Mouse (Mus musculus): Measurements from ENCODE around the gene Flt3. TPM values are rescaled to one million over a fixed set of nuclear protein-coding genes. Genes with fewer than 3 reads are reported as not detected.

Gene Flt3
- polyA plus RNA-seq, 1 experiment, result 5.9 TPM

DNA sequence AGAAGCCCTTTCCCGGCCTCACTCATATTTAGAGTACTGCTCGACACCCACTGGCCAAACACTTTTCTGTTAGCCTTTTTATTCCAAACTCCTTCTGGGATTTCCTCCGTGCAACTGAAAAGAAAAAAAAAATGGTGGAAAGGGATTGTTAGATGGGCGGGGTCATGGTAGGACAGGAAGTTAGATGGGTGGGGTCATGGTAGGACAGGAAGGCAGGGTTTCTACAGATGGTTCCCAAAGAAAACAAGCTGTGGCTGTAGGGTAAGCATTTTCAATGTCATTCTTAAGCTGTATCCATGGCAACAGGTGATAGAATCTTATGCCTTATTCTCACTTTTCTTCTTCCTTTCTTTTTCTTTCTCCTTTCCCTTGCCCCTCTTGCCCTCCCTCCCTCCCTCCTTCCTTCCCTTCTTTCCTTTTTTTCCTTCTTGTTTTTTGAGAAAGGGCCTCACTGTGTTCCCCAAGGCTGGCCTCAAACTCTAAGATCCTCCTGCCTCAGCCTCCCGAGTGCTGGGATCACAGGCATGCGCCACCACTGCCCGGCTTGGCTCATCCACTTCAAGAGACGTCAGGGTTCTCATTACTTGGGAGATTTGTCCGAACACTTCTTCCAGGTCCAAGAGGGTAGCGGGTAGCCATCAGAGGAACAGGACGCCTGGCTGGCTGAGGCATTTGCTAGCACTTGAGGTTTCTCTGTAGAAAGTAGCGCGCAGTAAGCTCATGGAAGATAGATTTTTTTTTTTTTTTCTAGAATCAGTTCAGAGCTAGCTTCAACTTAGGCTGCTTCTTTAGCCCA, 43.8 kb downstream of the Flt3 start:
- no peak for DNase-seq (ENCODE audit: extremely low spot score in 1 of 2, low spot score in 1 of 2)

GRCm38 (mm10) chr5:147355788-147356187, 44.5 kb downstream of the Flt3 start:
- DNase-seq (ENCODE audit: extremely low spot score in 1 of 2, low spot score in 1 of 2), result no peak

DNA sequence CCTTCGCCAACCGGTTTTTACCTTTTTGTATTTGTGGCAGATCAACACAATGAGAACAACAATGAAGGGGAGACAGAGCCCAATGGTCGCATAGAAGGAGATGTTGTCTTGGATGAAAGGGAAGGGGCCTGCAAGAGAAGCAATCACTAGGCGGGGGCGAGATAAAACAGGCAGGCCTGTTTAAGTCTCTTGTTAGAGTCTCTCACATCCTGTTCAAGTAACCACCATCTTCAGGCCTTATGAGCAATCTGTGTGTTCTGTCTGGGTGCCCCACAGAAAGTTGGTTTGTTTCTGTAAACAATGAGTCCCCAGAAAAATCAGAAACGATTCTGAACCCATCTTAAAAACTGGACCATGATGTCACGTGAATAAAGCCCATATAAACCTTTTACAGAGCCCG, 45.3 kb downstream of the Flt3 start:
- no peak for DNase-seq (ENCODE audit: extremely low spot score in 1 of 2, low spot score in 1 of 2)

DNA sequence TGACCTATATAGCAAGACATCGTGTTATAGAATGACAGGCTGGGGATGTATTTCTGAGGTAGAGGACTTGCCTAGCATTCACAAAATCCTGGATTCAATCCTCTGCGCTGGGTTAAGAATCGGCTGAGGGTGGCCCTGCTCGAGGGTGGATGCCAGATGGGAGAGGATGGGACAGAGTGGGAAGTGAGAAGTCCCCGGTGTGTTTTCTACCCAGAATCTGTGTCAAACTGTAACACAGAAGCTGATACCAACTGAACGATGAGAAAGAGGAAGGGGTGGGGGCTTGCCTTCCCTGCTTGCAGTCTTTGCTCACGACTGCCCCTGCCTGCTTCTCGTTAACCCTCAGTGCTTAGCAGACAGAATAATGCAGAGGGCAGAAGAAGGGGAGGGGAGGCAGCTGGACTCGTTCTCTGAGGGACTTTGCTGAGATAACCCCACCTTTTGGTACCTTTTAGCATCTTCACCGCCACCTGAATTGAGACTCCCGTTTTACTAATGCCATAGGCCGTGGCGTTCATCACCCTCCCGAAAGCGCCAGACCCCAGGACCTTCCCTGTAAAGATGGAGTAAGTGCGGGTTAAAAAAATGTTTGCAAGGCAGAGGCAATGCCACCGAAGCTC, 46.0 kb downstream of the Flt3 start:
- peak; percentile 56 to 76 for DNase-seq (ENCODE audit: extremely low spot score in 1 of 2, low spot score in 1 of 2)

GRCm38 (mm10) chr5:147351931-147352330, 48.4 kb downstream of the Flt3 start:
- no peak for DNase-seq (ENCODE audit: extremely low spot score in 1 of 2, low spot score in 1 of 2)

DNA sequence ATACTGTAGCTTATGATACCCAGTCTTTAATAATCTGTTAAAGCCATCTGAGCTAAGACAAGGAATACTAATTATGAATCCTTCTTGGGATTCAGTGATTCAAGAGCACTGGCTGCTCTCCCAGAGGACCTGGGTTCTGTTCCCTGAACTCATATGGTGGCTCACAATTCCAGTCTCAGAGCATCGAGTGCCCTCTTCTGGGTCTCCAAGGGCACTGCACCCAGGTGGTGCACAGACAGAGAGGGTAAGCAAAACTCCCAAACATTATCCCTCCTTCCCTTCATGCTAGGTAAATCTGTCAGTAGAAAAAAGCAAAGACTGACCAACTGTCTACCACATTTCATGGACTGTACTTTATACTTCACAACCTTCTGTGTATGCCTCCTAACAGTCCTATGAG, 54.3 kb downstream of the Flt3 start:
- DNase-seq (ENCODE audit: extremely low spot score in 1 of 2, low spot score in 1 of 2), result no peak

DNA sequence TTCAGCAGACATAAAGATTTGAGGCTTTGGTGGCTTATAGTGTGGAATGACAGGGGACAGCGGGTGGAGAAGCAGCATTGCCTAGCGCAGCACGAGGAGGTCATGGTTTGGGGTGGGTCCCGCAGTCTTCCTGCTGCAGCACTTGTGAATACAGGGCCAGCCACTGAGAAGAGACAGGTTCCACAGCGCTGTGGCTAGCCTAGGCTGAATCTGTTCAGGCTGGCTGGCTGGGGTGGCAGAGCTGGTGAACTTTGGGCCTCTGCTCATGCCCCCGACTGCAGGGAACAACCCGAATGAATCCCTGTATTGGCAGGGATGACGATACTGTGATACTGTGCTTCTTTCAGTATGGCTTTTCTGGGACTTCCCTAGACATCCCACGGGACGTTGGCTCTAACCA, 56.4 kb downstream of the Flt3 start:
- no peak for DNase-seq (ENCODE audit: extremely low spot score in 1 of 2, low spot score in 1 of 2)

DNA sequence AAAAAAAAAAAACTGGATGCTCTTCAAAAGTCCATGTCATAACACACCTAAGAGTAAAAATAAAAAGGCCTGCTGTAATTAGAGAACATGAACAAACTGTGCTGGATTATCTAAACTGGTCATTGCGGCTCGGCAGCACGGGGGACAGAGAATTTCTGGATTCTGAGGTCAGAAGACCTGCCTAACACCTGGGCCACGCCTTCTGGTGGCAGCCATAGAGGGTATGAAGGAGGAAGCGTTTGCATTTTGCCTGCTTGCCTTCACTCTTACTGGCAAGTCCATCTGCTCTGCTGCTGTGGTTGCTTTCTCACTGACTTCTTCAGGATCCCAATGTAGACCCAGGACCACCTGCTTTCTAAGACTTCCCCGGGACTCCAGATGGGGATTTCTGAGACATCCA, 57.4 kb downstream of the Flt3 start:
- DNase-seq (ENCODE audit: extremely low spot score in 1 of 2, low spot score in 1 of 2), result no peak

- no peak for DNase-seq (ENCODE audit: extremely low spot score in 1 of 2, low spot score in 1 of 2)
Measured at GRCm38 (mm10) chr5:147340741-147341414, 59.4 kb downstream of the Flt3 start.

DNA sequence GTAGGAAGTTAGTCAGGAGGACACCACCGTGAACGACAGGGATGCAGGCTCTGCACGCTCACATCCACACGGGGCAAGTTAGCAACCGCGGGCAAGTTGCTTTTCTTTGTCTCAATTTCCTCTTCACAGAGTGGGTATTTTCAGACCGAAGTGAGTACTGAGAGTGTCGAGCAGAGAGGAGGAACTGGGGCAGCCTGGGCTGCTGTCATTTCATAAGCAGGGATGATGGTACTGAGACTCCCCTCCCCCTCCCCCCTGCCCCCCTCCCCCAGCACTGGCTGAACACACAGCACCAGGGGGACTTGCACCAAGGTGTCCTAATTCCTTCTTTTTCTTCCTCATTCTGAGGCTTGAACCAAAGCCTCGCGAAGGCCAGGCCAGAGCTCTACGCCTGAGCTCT, 60.7 kb downstream of the Flt3 start:
- DNase-seq (ENCODE audit: extremely low spot score in 1 of 2, low spot score in 1 of 2), result no peak

DNA sequence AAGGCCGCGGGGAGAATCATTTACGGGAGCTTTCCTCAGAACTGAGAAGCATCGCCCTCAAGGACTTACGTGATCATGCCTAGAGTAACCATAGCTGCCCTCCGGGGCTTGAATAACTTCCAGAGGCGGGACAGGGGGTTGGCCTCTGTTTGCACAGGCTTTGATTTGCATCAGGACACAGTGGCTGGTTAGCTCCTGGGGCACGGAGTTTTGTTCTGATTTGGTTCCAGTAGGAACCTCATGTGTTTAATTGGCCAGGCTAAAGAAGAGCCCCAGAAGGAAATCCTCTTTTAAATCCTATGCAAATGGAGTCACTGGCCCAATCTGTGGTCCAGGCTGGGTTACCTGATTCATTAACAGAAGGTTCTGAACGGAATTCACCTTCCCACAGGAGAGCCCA, 61.3 kb downstream of the Flt3 start:
- DNase-seq (ENCODE audit: extremely low spot score in 1 of 2, low spot score in 1 of 2), result no peak

DNA sequence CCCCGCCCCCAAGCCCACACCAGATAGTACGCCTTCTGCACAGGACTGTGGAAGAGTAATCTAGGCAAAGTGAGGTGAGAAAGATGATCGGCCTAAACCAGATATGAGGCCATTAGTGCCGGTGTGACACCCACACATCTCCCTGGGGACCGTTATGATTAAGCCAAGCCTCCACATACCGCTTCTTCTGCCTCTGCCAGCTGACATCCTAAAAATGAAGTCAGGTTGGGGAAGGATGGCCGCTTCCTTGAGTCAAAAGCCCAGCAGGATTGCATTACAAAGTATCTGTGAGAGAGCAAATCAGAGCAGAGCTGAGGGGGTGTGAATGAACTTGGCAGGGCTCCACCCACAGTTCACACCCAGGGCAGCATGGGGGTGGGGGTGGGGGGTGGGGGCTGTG, 67.6 kb downstream of the Flt3 start:
- no peak for DNase-seq (ENCODE audit: extremely low spot score in 1 of 2, low spot score in 1 of 2)

DNA sequence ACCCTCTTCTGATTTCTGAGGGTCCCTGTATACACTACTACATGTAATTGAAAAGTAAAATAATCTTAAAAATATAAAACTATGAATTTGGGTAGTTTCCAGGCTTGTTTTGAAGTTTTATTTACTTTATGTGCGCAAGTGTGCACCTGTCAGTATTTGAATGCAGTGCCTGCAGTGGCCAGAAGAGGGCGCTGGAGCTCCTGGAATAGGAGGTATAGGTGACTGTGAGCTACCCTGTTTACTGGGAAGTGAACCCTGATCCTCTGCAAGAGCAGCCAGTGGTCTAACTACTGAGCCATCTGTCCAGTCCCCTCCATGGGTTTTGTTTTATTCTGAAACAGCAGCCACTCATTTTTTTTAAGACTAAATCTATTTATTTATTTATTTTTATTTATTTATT, 68.7 kb downstream of the Flt3 start:
- DNase-seq (ENCODE audit: extremely low spot score in 1 of 2, low spot score in 1 of 2), result peak in 1 of 2 experiments; percentile 73

- no peak for DNase-seq (ENCODE audit: extremely low spot score in 1 of 2, low spot score in 1 of 2)
Measured at GRCm38 (mm10) chr5:147329946-147330345, 70.3 kb downstream of the Flt3 start.

- no peak for DNase-seq (ENCODE audit: extremely low spot score in 1 of 2, low spot score in 1 of 2)
Measured at GRCm38 (mm10) chr5:147327636-147328035, 72.7 kb downstream of the Flt3 start.

DNA sequence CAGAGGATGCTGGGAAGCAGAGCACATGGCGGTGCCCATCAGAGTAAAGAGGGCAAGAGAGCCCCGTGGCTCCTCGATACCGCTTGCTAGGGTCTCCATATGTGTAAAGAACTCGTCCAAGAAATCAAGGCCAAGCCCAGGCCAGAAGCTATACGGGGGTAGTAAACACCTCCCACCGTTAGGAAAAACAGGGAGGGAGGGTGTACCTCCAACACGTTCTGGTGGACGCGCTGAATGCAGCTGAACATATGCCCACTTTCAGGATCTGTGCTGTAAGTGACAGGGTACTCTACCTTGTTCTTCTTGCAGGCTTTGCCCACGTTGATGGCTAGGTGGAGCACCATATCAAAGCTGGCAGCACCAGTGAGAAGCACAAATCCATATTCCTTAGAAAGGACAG, 74.4 kb downstream of the Flt3 start:
- no peak for DNase-seq (ENCODE audit: extremely low spot score in 1 of 2, low spot score in 1 of 2)

- peak in 1 of 2 experiments; percentile 81 for DNase-seq (ENCODE audit: extremely low spot score in 1 of 2, low spot score in 1 of 2)
Measured at GRCm38 (mm10) chr5:147323237-147323917, 76.9 kb downstream of the Flt3 start.

- no peak for DNase-seq (ENCODE audit: extremely low spot score in 1 of 2, low spot score in 1 of 2)
Measured at GRCm38 (mm10) chr5:147322183-147322582, 78.1 kb downstream of the Flt3 start, which contains the start of gene Urad. Gene Urad (minus strand): TSS chr5:147322440.

- DNase-seq (ENCODE audit: extremely low spot score in 1 of 2, low spot score in 1 of 2), result peak; percentile 12 to 73
Measured at GRCm38 (mm10) chr5:147319653-147320052, 80.6 kb downstream of the Flt3 start.

DNA sequence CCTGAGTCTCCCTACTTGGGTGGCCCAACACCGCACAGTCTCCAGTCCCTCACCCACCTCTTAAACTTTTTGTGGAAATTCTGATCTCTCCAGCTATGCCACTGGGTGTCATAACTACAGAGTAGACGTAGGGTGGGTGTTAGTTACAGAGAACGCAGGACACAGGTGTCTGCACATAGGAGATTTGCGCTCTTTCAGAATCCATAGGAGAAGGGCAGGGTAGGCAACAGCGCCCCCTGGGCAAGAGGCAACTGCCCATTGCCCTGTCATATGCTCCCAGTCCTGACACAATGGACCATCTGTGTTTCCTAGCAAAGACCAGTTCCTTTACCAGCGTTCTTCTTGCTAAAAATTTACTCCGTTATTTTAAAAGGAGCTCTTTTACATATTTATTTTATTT, 82.3 kb downstream of the Flt3 start:
- DNase-seq (ENCODE audit: extremely low spot score in 1 of 2, low spot score in 1 of 2), result no peak

GRCm38 (mm10) chr5:147317321-147317720, 83.0 kb downstream of the Flt3 start:
- DNase-seq (ENCODE audit: extremely low spot score in 1 of 2, low spot score in 1 of 2), result no peak
